Mouse (Mus musculus): ENCODE results near the gene Dync1li1.
A peak's percentile ranks its signal among the peaks of the same experiment; 100 is the strongest.

The Dync1li1 gene

DNA sequence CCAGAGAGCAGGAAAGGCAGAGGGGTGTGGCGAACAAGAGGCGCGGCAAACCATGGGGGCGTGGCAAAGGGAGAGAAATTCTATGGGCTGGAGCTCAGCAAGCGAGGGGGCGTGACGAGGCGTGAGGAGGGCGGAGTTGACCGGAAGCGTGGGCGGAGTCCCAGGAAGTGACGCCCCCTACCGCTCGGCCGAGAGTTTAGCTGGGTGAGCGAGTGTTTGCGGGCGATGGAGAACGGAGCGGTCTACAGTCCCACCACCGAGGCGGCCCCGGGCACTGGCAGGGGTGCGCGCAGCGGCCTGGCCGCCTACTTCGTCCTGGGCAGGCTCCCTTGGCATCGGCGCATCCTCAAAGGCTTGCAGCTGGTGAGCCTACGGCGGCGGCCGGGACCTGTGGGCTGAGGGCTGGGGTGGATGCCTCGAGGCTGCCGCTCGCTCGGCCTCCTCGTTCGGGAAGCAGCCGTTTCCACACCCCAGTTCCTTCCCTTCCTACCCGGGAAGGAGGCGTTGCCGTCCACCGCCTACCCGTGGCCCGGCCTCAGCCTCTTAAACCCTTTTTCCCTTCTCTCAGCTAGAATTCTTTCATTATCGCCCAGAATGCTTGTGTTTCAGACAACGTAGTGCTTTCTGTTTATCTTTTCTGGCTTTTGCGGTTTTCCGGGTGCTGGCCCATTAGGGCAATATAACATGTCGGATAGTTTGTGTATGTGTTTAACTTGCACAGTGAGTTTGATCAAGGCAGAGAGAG lies 42.6 kb downstream of the Dync1li1 start, which contains the start of gene Cmtm6:
Gene Cmtm6, plus strand, starts transcription at position 106 of the 745 bp plus-strand sequence.
- peak; percentile 99 for DNase-seq

DNA sequence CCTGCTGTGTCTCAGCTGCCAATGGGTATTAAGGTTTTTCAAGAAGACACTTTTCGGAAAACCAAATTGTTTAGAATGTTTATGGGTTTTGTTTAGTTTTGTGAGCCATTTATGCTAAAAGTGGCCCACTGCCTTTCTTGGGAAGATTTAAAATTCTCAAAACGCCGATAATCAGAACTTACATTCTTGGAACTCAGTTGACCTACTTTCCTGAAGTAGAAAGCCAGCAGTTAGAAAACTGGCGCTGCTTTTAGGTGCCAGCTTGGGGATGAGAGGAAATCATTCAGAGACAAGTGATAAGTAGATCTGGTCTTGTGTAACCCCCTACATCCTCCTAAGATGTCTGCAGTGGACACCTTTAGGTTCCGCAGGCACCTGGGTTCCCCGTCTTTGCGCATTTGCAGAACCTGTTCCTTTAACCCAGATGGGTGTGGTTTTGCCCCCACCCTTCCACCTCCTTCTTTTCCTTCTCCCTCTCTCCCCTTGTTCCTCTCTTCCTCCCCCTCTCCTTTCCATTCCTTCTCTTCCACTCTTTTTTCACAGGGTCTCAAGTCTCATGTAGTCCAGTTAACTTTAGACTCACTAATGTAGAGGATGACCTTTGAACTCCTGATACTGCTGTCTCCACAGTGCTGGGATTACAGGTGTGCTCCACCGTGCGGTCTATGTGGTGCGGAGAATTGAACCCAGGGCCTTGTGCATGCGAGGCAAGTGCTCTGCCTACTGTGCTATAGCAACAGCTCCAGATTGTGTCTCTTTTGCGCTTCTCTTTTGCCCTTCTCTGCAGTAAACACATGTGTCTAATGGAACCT lies 43.5 kb downstream of the Dync1li1 start:
- DNase-seq = no peak

- DNase-seq = no peak
These were observed 44.6 kb downstream of the Dync1li1 start for GRCm38 (mm10) chr9:114733238-114733637.

DNA sequence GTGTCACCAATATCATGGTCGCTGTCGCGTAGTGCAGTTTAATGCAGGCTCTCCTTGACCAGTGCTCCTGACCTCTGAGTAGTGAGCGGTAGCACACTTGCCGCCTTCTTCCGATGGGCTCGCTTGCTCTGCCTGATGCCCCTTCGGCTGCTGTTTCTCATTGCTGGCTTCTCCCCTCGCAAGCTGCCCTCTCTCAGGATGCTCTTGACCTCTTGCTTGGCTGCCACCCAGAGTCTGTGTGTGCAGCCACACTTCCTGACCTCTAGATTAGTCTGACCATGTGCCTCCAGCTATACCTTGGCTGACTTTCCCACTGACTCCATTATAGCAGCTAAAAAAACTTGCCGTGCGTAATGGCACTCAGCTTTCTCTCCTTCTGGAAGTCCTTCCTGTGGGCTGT lies 47.9 kb downstream of the Dync1li1 start:
- DNase-seq = peak; percentile 50 to 58

DNA sequence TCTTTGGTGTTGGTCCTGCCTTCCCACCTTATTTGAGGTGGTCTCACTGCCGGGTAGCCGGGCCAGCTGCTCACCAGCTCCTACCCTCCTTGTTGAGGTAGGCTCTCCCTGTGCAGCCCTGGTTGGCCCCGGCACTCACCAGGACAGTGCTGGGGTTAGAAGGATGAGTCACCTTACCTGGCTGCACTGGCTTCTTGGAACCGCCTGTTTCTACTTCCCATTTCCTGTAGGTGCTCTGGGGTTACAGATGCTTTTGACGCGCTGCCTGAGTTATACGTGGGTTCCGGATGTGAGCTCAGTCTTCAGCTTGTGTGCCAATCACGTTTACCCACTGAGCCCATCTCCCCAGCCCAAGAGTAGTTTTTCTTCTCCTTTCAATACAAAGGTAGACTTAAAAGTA lies 51.7 kb downstream of the Dync1li1 start:
- no peak for DNase-seq

GRCm38 (mm10) chr9:114742731-114743130 lies 54.1 kb downstream of the Dync1li1 start:
- no peak for DNase-seq

DNA sequence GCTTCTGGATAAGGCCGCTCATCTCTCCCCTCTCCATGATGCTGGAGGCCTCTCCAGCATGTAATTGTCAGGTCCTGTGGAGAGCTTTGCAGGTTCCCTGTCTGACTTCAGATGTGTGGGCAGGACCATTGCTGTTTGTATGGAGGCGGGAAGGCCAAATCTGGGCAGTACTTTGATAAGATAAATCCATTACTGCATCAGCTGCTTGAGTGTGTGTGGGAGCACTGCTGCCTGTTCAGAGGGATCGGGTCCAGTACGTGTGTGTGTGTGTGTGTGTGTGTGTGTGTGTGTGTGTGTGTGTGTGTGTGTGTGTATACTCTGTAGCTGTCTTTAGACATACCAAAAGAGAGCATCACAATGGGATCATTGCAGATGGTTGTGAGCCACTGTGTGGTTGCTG lies 56.6 kb downstream of the Dync1li1 start:
- DNase-seq = no peak

- DNase-seq = no peak
These were observed 57.1 kb downstream of the Dync1li1 start for GRCm38 (mm10) chr9:114745654-114746053.

DNA sequence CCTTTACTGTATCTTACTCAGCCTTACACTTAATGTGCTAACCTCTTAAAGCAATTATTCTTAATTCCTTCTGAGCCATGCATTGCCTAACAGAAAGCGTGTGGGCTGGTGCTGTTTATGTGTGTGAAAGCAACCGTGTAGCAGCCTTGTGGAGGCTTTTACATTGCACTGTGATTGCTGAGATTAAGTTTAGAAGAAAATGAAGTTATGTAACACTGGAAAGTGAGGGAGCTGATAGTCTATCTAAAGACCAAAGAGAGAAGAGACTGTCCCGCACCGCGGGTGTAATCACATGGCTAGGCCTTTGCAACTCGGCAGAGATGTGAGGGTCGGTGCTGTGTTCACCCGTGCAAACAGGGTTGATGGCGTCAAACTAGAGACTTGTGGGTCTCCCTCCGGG lies 58.4 kb downstream of the Dync1li1 start:
- DNase-seq = no peak

- no peak for DNase-seq
These were observed 58.9 kb downstream of the Dync1li1 start for GRCm38 (mm10) chr9:114747466-114747865.

DNA sequence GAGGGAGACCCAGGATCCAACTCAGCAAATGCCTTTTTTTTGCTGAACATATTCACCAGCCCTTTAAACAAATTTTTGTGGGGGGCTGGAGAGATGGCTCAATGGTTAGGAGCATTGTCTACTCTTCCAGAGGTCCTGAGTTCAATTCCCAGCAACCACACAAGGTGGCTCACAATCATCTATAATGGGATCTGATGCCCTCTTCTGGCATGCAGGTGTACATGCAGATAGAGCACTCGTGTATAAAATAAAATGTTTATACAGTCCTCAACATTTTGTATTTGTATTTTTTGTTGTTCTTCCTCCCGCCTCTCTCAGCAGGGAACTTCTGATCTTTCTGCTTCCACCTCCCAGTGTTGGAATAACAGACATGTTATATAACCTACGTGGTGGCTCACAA lies 63.0 kb downstream of the Dync1li1 start:
- DNase-seq = no peak

GRCm38 (mm10) chr9:114752311-114752710 lies 63.7 kb downstream of the Dync1li1 start:
- peak in 1 of 2 experiments; percentile 17 for DNase-seq

- DNase-seq = peak; percentile 96
These were observed 64.4 kb downstream of the Dync1li1 start for GRCm38 (mm10) chr9:114752863-114753484.

GRCm38 (mm10) chr9:114758272-114758671 lies 69.7 kb downstream of the Dync1li1 start:
- no peak for DNase-seq

GRCm38 (mm10) chr9:114758801-114759200 lies 70.2 kb downstream of the Dync1li1 start:
- no peak for DNase-seq

GRCm38 (mm10) chr9:114759886-114760285 lies 71.3 kb downstream of the Dync1li1 start:
- no peak for DNase-seq

- no peak for DNase-seq
These were observed 71.8 kb downstream of the Dync1li1 start for GRCm38 (mm10) chr9:114760353-114760752.

DNA sequence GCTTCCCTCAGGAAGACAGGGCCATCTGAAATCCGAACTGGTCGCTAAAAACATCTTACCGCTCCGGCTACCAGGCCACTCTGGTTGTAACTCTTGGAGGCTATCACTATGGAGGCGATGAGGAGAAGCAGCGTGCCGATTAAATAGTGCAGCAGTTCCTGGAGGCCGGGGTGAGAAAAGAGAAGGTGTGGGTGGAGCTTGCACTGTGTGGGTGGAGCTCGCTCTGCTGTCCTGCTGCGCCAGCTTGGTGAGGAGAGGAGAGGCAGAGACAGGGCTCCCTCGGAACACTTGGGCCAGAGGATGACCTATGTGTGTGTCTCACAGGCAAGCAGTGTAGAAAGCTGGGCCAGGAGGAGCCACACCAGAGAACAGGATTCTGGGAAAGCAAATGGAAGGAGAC lies 73.3 kb downstream of the Dync1li1 start:
- no peak for DNase-seq

DNA sequence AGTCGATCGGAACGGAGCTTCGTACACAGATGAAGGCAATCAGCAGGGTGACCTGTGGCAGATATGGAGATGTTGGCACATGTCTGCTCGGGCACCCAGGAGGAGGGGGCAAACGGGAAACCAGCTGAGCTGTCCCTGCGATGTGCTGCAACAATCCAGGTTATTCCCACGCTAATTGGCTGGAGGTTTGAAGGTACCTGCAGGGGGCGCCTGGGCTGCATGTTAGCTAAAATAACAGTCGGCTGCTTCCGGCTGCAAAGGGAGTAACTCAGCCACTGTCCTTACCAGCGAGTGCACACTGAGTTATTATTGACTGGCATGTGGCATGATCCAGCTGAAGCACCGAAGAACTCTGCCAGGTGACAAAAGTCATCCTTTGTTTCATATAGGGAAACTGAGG lies 74.8 kb downstream of the Dync1li1 start:
- peak; percentile 77 to 82 for DNase-seq

- DNase-seq = peak; percentile 67 to 78
These were observed 78.4 kb downstream of the Dync1li1 start for GRCm38 (mm10) chr9:114767030-114767429.

DNA sequence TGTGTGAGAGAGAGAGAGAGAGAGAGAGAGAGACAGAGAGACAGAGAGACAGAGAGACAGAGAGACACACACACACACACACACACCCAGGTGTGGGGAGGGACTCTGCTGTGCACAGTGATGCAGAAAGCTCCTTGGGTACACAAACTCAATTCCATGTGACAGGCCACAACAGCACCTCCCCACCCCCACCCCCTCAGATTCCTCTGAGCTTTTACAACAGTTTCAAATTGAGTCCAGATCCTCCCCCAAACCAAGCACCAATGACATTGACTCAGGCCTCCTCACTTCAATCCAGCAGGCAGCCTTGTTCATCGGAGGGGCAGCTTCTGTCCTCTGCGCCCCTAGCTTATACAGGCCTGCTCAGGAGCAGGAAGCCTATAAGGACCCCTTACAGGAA lies 78.9 kb downstream of the Dync1li1 start:
- peak in 1 of 2 experiments; percentile 36 for DNase-seq

DNA sequence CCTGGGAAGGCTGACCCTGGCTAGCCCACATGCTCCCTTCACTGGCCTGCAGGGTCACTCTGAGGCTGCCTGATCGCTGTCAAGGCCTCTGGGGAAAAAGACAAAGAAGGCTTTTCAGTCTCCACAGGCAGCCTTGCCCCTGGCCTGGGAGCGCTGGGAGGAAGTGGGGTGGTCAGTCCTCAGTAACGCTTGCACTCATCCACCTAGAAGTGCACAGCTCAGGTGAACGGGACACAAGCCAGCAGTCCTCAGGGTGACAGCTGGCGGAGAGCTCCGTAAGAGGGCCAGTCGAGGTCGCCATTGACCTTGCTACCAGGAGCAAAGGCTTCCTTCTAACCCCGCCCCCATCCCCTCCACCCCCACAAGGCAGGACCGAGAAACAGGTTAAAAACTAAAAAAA lies 79.5 kb downstream of the Dync1li1 start:
- DNase-seq = peak; percentile 37 to 51

DNA sequence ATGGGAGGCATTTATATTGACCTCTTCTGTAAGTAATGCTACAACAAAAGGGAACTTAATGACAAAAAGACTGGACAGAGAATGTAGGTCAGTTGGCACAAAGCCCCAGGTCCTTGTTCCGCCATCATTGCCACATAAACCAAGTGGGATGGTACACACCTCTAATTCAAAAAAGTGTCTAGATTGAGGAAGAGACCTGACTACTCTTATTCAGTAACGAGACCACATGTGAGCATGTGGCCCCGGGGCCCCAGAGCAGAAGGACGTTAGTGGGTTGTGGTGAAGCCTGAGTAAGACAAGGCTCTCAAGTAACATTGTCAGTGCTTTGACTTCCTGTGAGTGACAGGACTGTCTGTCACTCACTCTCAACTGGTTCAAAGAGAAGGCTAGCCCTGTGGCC lies 81.6 kb downstream of the Dync1li1 start:
- no peak for DNase-seq

DNA sequence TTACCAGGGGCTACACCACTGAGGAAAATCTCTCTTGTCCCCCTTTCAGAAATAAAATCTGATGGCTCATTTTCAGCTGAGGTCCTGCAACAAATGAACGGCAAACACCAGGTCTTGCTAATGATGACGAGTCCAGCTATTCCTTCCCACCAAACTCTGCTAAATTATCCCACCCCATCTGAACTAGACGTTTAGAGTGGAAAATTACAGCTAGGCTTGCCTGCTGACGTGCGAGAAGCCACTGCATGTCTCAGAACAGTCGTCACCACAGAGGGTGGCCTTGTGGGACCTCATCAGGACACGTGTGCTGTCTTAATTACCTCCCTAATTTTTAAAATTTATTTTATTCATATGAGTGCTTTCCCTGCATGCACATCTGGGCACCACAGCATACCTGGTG lies 83.0 kb downstream of the Dync1li1 start:
- DNase-seq = no peak
